Mouse (Mus musculus) limb, embryonic 13.5 days (tissue): ENCODE data around the gene Actl6a. TPM values are rescaled to one million over a fixed set of nuclear protein-coding genes. Genes with fewer than 3 reads are reported as not detected.
"Not testable (repeated sequence)": the region's sequence is repeated elsewhere in the genome, so short reads cannot be mapped to it uniquely, and the experiment has no call there.

Experiments used
- ATAC-seq: fragments of 200-750 bp; cut with Nextera tagmentation; 2 replicates; pipeline ENCODE4 v1.8.0; 2017; ENCODE audit warnings: low read depth, moderate number of reproducible peaks, moderate TSS enrichment; ENCODE audit not compliant: low FRiP score
- H3K27ac ChIP-seq: fragments of 300-500 bp; sonication (generic); 2 replicates; pipeline ENCODE4 v1.5.1; 2015; ENCODE audit warnings: inconsistent platforms, mild to moderate bottlenecking, moderate library complexity
- H3K27me3 ChIP-seq: fragments of 300-500 bp; sonication (generic); 2 replicates; pipeline ENCODE4 v1.6.1; 2015; ENCODE audit warnings: mild to moderate bottlenecking, inconsistent platforms
- H3K36me3 ChIP-seq: fragments of 300-500 bp; sonication (generic); 2 replicates; pipeline ENCODE4 v1.6.1; 2015; ENCODE audit warnings: inconsistent platforms, mild to moderate bottlenecking, moderate library complexity
- H3K4me1 ChIP-seq: fragments of 300-500 bp; sonication (generic); 2 replicates; pipeline ENCODE4 v1.6.1; 2015; ENCODE audit warnings: inconsistent platforms
- H3K4me2 ChIP-seq: fragments of 300-500 bp; sonication (generic); replicated peaks from 2 replicates; pipeline ENCODE4 v1.6.1; 2015; ENCODE audit warnings: inconsistent platforms, mild to moderate bottlenecking, moderate library complexity
- H3K4me3 ChIP-seq: fragments of 300-500 bp; sonication (generic); 2 replicates; pipeline ENCODE4 v1.5.1; 2015; ENCODE audit warnings: moderate library complexity, mild to moderate bottlenecking, inconsistent platforms
- H3K9ac ChIP-seq: fragments of 300-500 bp; sonication (generic); 2 replicates; pipeline ENCODE4 v1.6.1; 2015; ENCODE audit warnings: mild to moderate bottlenecking, inconsistent platforms
- H3K9me3 ChIP-seq: fragments of 300-500 bp; sonication (generic); 2 replicates; pipeline ENCODE4 v1.6.1; 2016; ENCODE audit warnings: inconsistent platforms
- WGBS: fragments of 180-500 bp; shearing (Covaris S2); methylation state at CpG from one replicate; pipeline ENCODE4 v1.1.7; 2015; 5-methylcytosine and 5-hydroxymethylcytosine counted together
- polyA plus RNA-seq: library from polyadenylated mRNA; unstranded; fragments of >200 nt; fragmentation: Nextera tagmentation; extraction: Ambion mirVana; gene quantifications from 2 replicates; pipeline ENCODE4 v1.2.1, GENCODE M21; 2015

Gene Actl6a
- polyA plus RNA-seq, result 167 and 170 TPM in 2 replicates

- H3K9ac ChIP-seq, H3K27ac ChIP-seq, H3K4me2 ChIP-seq, H3K9me3 ChIP-seq, H3K4me3 ChIP-seq, ATAC-seq, H3K27me3 ChIP-seq, H3K4me1 ChIP-seq, H3K36me3 ChIP-seq: not testable (repeated sequence)
- 85% methylated on average over 9 of the region's 9 CpGs for WGBS
Observed at GRCm38 (mm10) chr3:32705647-32706348, at the start of gene Actl6a. Actl6a (plus strand) TSS chr3:32706298.

- ATAC-seq, result no peak
- H3K27ac ChIP-seq, result no peak overlapping the region
- H3K4me1 ChIP-seq, result no peaks in the 10 kb centered on the region
- no peak overlapping the region for H3K4me2 ChIP-seq
- no peaks in the 10 kb centered on the region for H3K36me3 ChIP-seq
- no peak overlapping the region for H3K4me3 ChIP-seq
- H3K9me3 ChIP-seq, result 0 out of 2 replicates have a peak, but pooled peaks cover 4% of the 10 kb centered on the region
- H3K9ac ChIP-seq, result no peak overlapping the region
- WGBS, result 87% methylated on average over 10 of the region's 10 CpGs
- no peaks in the 10 kb centered on the region for H3K27me3 ChIP-seq
Observed at GRCm38 (mm10) chr3:32656398-32656994, 49.6 kb upstream of the Actl6a start.

GRCm38 (mm10) chr3:32658401-32658800, 47.7 kb upstream of the Actl6a start:
- no peak for ATAC-seq
- Histone ChIP-seq H3K4me2 (no peak overlapping the region), H3K4me1 (no peaks in the 10 kb centered on the region)

GRCm38 (mm10) chr3:32658821-32659220, 47.3 kb upstream of the Actl6a start:
- H3K4me1 ChIP-seq, result no peaks in the 10 kb centered on the region
- no peak overlapping the region for H3K4me2 ChIP-seq
- no peak for ATAC-seq
- H3K4me3 ChIP-seq, result no peak overlapping the region
- WGBS, result 81% methylated on average over 16 of the region's 16 CpGs
- H3K9ac ChIP-seq, result no peak overlapping the region
- H3K36me3 ChIP-seq, result no peaks in the 10 kb centered on the region
- no peaks in the 10 kb centered on the region for H3K9me3 ChIP-seq
- no peak overlapping the region for H3K27ac ChIP-seq
- H3K27me3 ChIP-seq, result no peaks in the 10 kb centered on the region

More at GRCm38 (mm10) chr3:32658401-32658800, 47.7 kb upstream of the Actl6a start:
- no peaks in the 10 kb centered on the region for H3K27me3 ChIP-seq
- WGBS, result 73% methylated on average over 7 of the region's 7 CpGs
- H3K36me3 ChIP-seq, result no peaks in the 10 kb centered on the region
- no peaks in the 10 kb centered on the region for H3K9me3 ChIP-seq
- no peak overlapping the region for H3K9ac ChIP-seq
- no peak overlapping the region for H3K27ac ChIP-seq
- no peak overlapping the region for H3K4me3 ChIP-seq

- Histone ChIP-seq H3K4me2 (no peak overlapping the region), H3K4me3 (no peak overlapping the region), H3K27ac (no peak overlapping the region), H3K9ac (no peak overlapping the region), H3K4me1 (no peaks in the 10 kb centered on the region), H3K9me3 (no peaks in the 10 kb centered on the region), H3K27me3 (no peaks in the 10 kb centered on the region), H3K36me3 (no peaks in the 10 kb centered on the region)
- WGBS, result 83% methylated on average over 2 of the region's 2 CpGs
- no peak for ATAC-seq
Observed at GRCm38 (mm10) chr3:32659506-32659905, 46.6 kb upstream of the Actl6a start.

GRCm38 (mm10) chr3:32660276-32660675, 45.8 kb upstream of the Actl6a start:
- no peaks in the 10 kb centered on the region for H3K36me3 ChIP-seq
- ATAC-seq, result no peak
- H3K27ac ChIP-seq, result no peak overlapping the region
- 66% methylated on average over 8 of the region's 8 CpGs for WGBS
- no peak overlapping the region for H3K4me2 ChIP-seq
- no peaks in the 10 kb centered on the region for H3K9me3 ChIP-seq
- H3K27me3 ChIP-seq, result no peaks in the 10 kb centered on the region
- no peak overlapping the region for H3K4me3 ChIP-seq
- no peak overlapping the region for H3K9ac ChIP-seq
- no peaks in the 10 kb centered on the region for H3K4me1 ChIP-seq

GRCm38 (mm10) chr3:32660831-32661555, 45.1 kb upstream of the Actl6a start:
- no peak overlapping the region for H3K4me2 ChIP-seq
- no peak for ATAC-seq
- no peaks in the 10 kb centered on the region for H3K36me3 ChIP-seq
- H3K9me3 ChIP-seq, result no peaks in the 10 kb centered on the region
- H3K4me1 ChIP-seq, result no peaks in the 10 kb centered on the region
- H3K27ac ChIP-seq, result no peak overlapping the region
- H3K9ac ChIP-seq, result no peak overlapping the region
- H3K27me3 ChIP-seq, result no peaks in the 10 kb centered on the region
- H3K4me3 ChIP-seq, result no peak overlapping the region
- WGBS, result 56% methylated on average over 8 of the region's 8 CpGs

GRCm38 (mm10) chr3:32661556-32661930, 44.6 kb upstream of the Actl6a start:
- no peaks in the 10 kb centered on the region for H3K9me3 ChIP-seq
- ATAC-seq, result no peak
- no peaks in the 10 kb centered on the region for H3K27me3 ChIP-seq
- no peak overlapping the region for H3K4me2 ChIP-seq
- no peak overlapping the region for H3K27ac ChIP-seq
- WGBS, result 83% methylated on average over 3 of the region's 3 CpGs
- H3K4me3 ChIP-seq, result no peak overlapping the region
- no peaks in the 10 kb centered on the region for H3K36me3 ChIP-seq
- no peaks in the 10 kb centered on the region for H3K4me1 ChIP-seq
- H3K9ac ChIP-seq, result no peak overlapping the region

- 76% methylated on average over 9 of the region's 9 CpGs for WGBS
- Histone ChIP-seq H3K36me3 (no peaks in the 10 kb centered on the region), H3K9ac (no peak overlapping the region), H3K4me2 (no peak overlapping the region), H3K27ac (no peak overlapping the region), H3K9me3 (no peaks in the 10 kb centered on the region), H3K27me3 (no peaks in the 10 kb centered on the region), H3K4me1 (no peaks in the 10 kb centered on the region), H3K4me3 (no peak overlapping the region)
- ATAC-seq, result no peak
Observed at GRCm38 (mm10) chr3:32668256-32668959, 37.7 kb upstream of the Actl6a start.

GRCm38 (mm10) chr3:32669211-32669610, 36.9 kb upstream of the Actl6a start:
- H3K27me3 ChIP-seq, result no peaks in the 10 kb centered on the region
- 67% methylated on average over 6 of the region's 6 CpGs for WGBS
- no peak for ATAC-seq
- no peaks in the 10 kb centered on the region for H3K36me3 ChIP-seq
- no peaks in the 10 kb centered on the region for H3K9me3 ChIP-seq
- no peaks in the 10 kb centered on the region for H3K4me1 ChIP-seq
- no peak overlapping the region for H3K27ac ChIP-seq
- no peak overlapping the region for H3K4me3 ChIP-seq
- no peak overlapping the region for H3K9ac ChIP-seq
- no peak overlapping the region for H3K4me2 ChIP-seq

- WGBS, result 87% methylated on average over 4 of the region's 4 CpGs
- no peaks in the 10 kb centered on the region for H3K36me3 ChIP-seq
- no peak overlapping the region for H3K9ac ChIP-seq
- no peak overlapping the region for H3K27ac ChIP-seq
- no peaks in the 10 kb centered on the region for H3K27me3 ChIP-seq
- ATAC-seq, result no peak
- H3K4me3 ChIP-seq, result no peak overlapping the region
- H3K9me3 ChIP-seq, result no peaks in the 10 kb centered on the region
- H3K4me1 ChIP-seq, result no peaks in the 10 kb centered on the region
- no peak overlapping the region for H3K4me2 ChIP-seq
Observed at GRCm38 (mm10) chr3:32670196-32670595, 35.9 kb upstream of the Actl6a start.

GRCm38 (mm10) chr3:32673151-32673550, 32.9 kb upstream of the Actl6a start:
- Histone ChIP-seq H3K27me3 (no peaks in the 10 kb centered on the region), H3K9ac (no peak overlapping the region), H3K4me1 (no peaks in the 10 kb centered on the region), H3K27ac (no peak overlapping the region), H3K36me3 (no peaks in the 10 kb centered on the region), H3K4me2 (no peak overlapping the region), H3K9me3 (no peaks in the 10 kb centered on the region), H3K4me3 (no peak overlapping the region)
- no peak for ATAC-seq
